Mouse (Mus musculus): ENCODE data around the gene Rbak. TPM values are rescaled to one million over a fixed set of nuclear protein-coding genes. Genes with fewer than 3 reads are reported as not detected.

Rbak gene
- polyA plus RNA-seq, 1 experiment: 10.0 TPM

- no peak overlapping the region for H3K27ac ChIP-seq (ENCODE audit: insufficient read depth, low read length)
- TF ChIP-seq POLR2A (IDR thresholded peaks at IDR 0.05; ENCODE audit: extremely low read depth, insufficient read depth, low read length): no peak
- no peak for TF ChIP-seq CTCF (IDR thresholded peaks at IDR 0.05; ENCODE audit: extremely low read depth, insufficient read depth, low read length)
- no peak overlapping the region for H3K4me3 ChIP-seq (ENCODE audit: insufficient read depth, low read length)
- peaks cover 3% of the 10 kb centered on the region for H3K4me1 ChIP-seq (ENCODE audit: control insufficient read depth, insufficient read depth, low read length)
These were observed 55.7 kb downstream of the Rbak start for GRCm38 (mm10) chr5:143124805-143125378.

GRCm38 (mm10) chr5:143122673-143123072, 57.9 kb downstream of the Rbak start:
- Histone ChIP-seq H3K4me1 (ENCODE audit: control insufficient read depth, insufficient read depth, low read length) (peaks cover 3% of the 10 kb centered on the region), H3K27ac (ENCODE audit: insufficient read depth, low read length) (no peak overlapping the region), H3K4me3 (ENCODE audit: insufficient read depth, low read length) (no peak overlapping the region)
- no peak for TF ChIP-seq POLR2A (IDR thresholded peaks at IDR 0.05; ENCODE audit: extremely low read depth, insufficient read depth, low read length)
- no peak for TF ChIP-seq CTCF (IDR thresholded peaks at IDR 0.05; ENCODE audit: extremely low read depth, insufficient read depth, low read length)

Other genes starting within 250 kb of the Rbak start
- 260 and 267 TPM in 2 replicates for gene Fscn1, start 220.4 kb downstream of the Rbak start, polyA plus RNA-seq (2012; rRNA removed)
- gene Rnf216, start 67.8 kb downstream of the Rbak start, polyA plus RNA-seq (2012; rRNA removed): 27.7 and 28.5 TPM in 2 replicates
- gene Olfr718-ps1, start 33.2 kb downstream of the Rbak start, polyA plus RNA-seq (2012; rRNA removed): not detected in 2 replicates
- not detected in 2 replicates for gene Spdye4b, start 242 bp upstream of the Rbak start, polyA plus RNA-seq (2012; rRNA removed)
- 0.11 TPM in 1 of 2 replicates, not detected in the other for gene Spdye4a, start 46.1 kb upstream of the Rbak start, polyA plus RNA-seq (2012; rRNA removed)
- 21.9 and 22.7 TPM in 2 replicates for gene Zfp12, start 54.4 kb upstream of the Rbak start, polyA plus RNA-seq (2012; rRNA removed)
- 13.9 and 15.8 TPM in 2 replicates for gene Zfp316, start 89.2 kb upstream of the Rbak start, polyA plus RNA-seq (2012; rRNA removed)
- gene Zfp853, start 112.8 kb upstream of the Rbak start, polyA plus RNA-seq (2012; rRNA removed): 10.4 and 11.8 TPM in 2 replicates
- gene E130309D02Rik, start 134.6 kb upstream of the Rbak start, polyA plus RNA-seq (2012; rRNA removed): 16.3 and 16.9 TPM in 2 replicates
- gene Zdhhc4, start 148.5 kb upstream of the Rbak start, polyA plus RNA-seq (2012; rRNA removed): 67.2 and 67.6 TPM in 2 replicates
- gene Grid2ip, start 176.6 kb upstream of the Rbak start, polyA plus RNA-seq (2012; rRNA removed): 2.3 and 3.0 TPM in 2 replicates
- 27.3 and 30.3 TPM in 2 replicates for gene Kdelr2, start 223.1 kb upstream of the Rbak start, polyA plus RNA-seq (2012; rRNA removed)

All from cortical plate, adult 2 months (tissue).